Mouse (Mus musculus) liver, adult 10 weeks (tissue): ENCODE results near the gene Sgcb. TPM values are rescaled to one million over a fixed set of nuclear protein-coding genes. Genes with fewer than 3 reads are reported as not detected.

Source experiments
- polyA plus RNA-seq: library from polyadenylated mRNA; stranded (reverse); fragments of 350-450 nt; fragmentation: Illumina TruSeq; extraction: RNeasy Lipid Tissue Mini Kit (QIAGEN cat#74804); gene quantifications from one replicate; pipeline ENCODE4 v1.2.3, GENCODE M21; 2014; ENCODE audit warnings: low read depth, low replicate concordance

Sgcb gene
- polyA plus RNA-seq, result 1.9 TPM

GRCm38 (mm10) chr5:73647261-73647900 lies at the start of gene Sgcb:
Sgcb (minus strand) TSS chr5:73647790.

GRCm38 (mm10) chr5:73651061-73651854 lies 3.7 kb upstream of the Sgcb start, which contains the start of gene Spata18:
Spata18 (plus strand) TSS chr5:73651379.

GRCm38 (mm10) chr5:73632291-73632690 lies 15.3 kb downstream of the Sgcb start, which contains the start of gene Lrrc66:
Lrrc66 (minus strand) TSS chr5:73632526.

Other genes starting within 250 kb of the Sgcb start
- not detected for gene Cwh43, start 241.7 kb downstream of the Sgcb start, polyA plus RNA-seq
- gene Dcun1d4, start 166.8 kb downstream of the Sgcb start, polyA plus RNA-seq, result 43.3 TPM
- gene Lrrc66, start 15.3 kb downstream of the Sgcb start, polyA plus RNA-seq, result not detected
- gene Spata18, start 3.6 kb upstream of the Sgcb start, polyA plus RNA-seq, result 0.19 TPM